Mouse (Mus musculus) embryonic facial prominence, embryonic 15.5 days (tissue): ENCODE measurements at regions not wholly inside any gene's neighbourhood (a gene's known extent, or its start where the extent isn't known, plus 50 kb on each side); places are given as distances from the start of the nearest gene placed in this dataset.

Source experiments
- ATAC-seq: fragments of 200-750 bp; cut with Nextera tagmentation; 2 replicates; pipeline ENCODE4 v1.8.0; 2017; ENCODE audit warnings: low read depth, moderate TSS enrichment; ENCODE audit not compliant: insufficient number of reproducible peaks, low FRiP score, low TSS enrichment
- H3K27ac ChIP-seq: fragments of 300-500 bp; sonication (generic); replicated peaks from 2 replicates; pipeline ENCODE4 v1.5.1; 2015; ENCODE audit warnings: mild to moderate bottlenecking, inconsistent platforms
- H3K27me3 ChIP-seq: fragments of 300-500 bp; sonication (generic); 2 replicates; pipeline ENCODE4 v1.6.1; 2015; ENCODE audit warnings: inconsistent platforms
- H3K36me3 ChIP-seq: fragments of 300-500 bp; sonication (generic); 2 replicates; pipeline ENCODE4 v1.6.1; 2015; ENCODE audit warnings: mild to moderate bottlenecking, inconsistent platforms
- H3K4me1 ChIP-seq: fragments of 300-500 bp; sonication (generic); 2 replicates; pipeline ENCODE4 v1.6.1; 2015; ENCODE audit warnings: inconsistent platforms
- H3K4me2 ChIP-seq: fragments of 300-500 bp; sonication (generic); replicated peaks from 2 replicates; pipeline ENCODE4 v1.6.1; 2015; ENCODE audit warnings: mild to moderate bottlenecking, inconsistent platforms
- H3K4me3 ChIP-seq: fragments of 300-500 bp; sonication (generic); replicated peaks from 2 replicates; pipeline ENCODE4 v1.5.1; 2015; ENCODE audit warnings: mild to moderate bottlenecking, inconsistent platforms
- H3K9ac ChIP-seq: fragments of 300-500 bp; sonication (generic); 2 replicates; pipeline ENCODE4 v1.6.1; 2015; ENCODE audit warnings: inconsistent platforms
- H3K9me3 ChIP-seq: fragments of 300-500 bp; sonication (generic); replicated peaks from 2 replicates; pipeline ENCODE4 v1.6.1; 2016; ENCODE audit warnings: inconsistent platforms
- WGBS: fragments of 180-500 bp; shearing (Covaris S2); methylation state at CpG from one replicate; pipeline ENCODE4 v1.1.7; 2015; 5-methylcytosine and 5-hydroxymethylcytosine counted together

GRCm38 (mm10) chr9:61291646-61292045 lies 80.5 kb upstream of the Tle3 start:
- no peak overlapping the region for H3K4me2 ChIP-seq
- whole genome bisulfite sequencing: 63% methylated on average over 1 of the region's 1 CpGs
- no peak for ATAC-seq
- no peak overlapping the region for H3K9ac ChIP-seq
- no peaks in the 10 kb centered on the region for H3K36me3 ChIP-seq
- H3K4me1 ChIP-seq: peaks cover 11% of the 10 kb centered on the region
- 0 out of 2 replicates have a peak, but pooled peaks cover 5% of the 10 kb centered on the region for H3K9me3 ChIP-seq
- peaks cover 7% of the 10 kb centered on the region; the same call in 1 of the 2 replicates for H3K27me3 ChIP-seq
- no peak overlapping the region for H3K27ac ChIP-seq
- H3K4me3 ChIP-seq: no peak overlapping the region

- Histone ChIP-seq H3K36me3 (no peaks in the 10 kb centered on the region), H3K27ac (no peak overlapping the region), H3K27me3 (peaks cover 7% of the 10 kb centered on the region; the same call in 1 of the 2 replicates), H3K4me3 (no peak overlapping the region), H3K9me3 (0 out of 2 replicates have a peak, but pooled peaks cover 5% of the 10 kb centered on the region), H3K4me1 (peaks cover 18% of the 10 kb centered on the region), H3K4me2 (no peak overlapping the region), H3K9ac (no peak overlapping the region)
- 68% methylated on average over 3 of the region's 3 CpGs for WGBS
- no peak for ATAC-seq
Measured at GRCm38 (mm10) chr9:61292501-61292900, 79.7 kb upstream of the Tle3 start.

GRCm38 (mm10) chr9:61293223-61293985 lies 78.8 kb upstream of the Tle3 start:
- 38% methylated on average over 11 of the region's 11 CpGs for WGBS
- Histone ChIP-seq H3K4me1 (peaks cover 24% of the 10 kb centered on the region), H3K27ac (no peak overlapping the region), H3K27me3 (peaks cover 7% of the 10 kb centered on the region; the same call in 1 of the 2 replicates), H3K9ac (no peak overlapping the region), H3K4me3 (no peak overlapping the region), H3K36me3 (no peaks in the 10 kb centered on the region), H3K9me3 (no peaks in the 10 kb centered on the region), H3K4me2 (no peak overlapping the region)
- ATAC-seq: no peak

GRCm38 (mm10) chr9:61295001-61295400 lies 77.2 kb upstream of the Tle3 start:
- ATAC-seq: no peak
- 83% methylated on average over 5 of the region's 5 CpGs for WGBS
- H3K36me3 ChIP-seq: no peaks in the 10 kb centered on the region
- no peak overlapping the region for H3K27ac ChIP-seq
- no peak overlapping the region for H3K4me2 ChIP-seq
- H3K4me1 ChIP-seq: peaks cover 27% of the 10 kb centered on the region
- H3K4me3 ChIP-seq: no peak overlapping the region
- H3K9ac ChIP-seq: no peak overlapping the region
- H3K9me3 ChIP-seq: no peaks in the 10 kb centered on the region
- H3K27me3 ChIP-seq: peaks cover 7% of the 10 kb centered on the region; the same call in 1 of the 2 replicates

- peaks cover 4% of the 10 kb centered on the region; the same call in 1 of the 2 replicates for H3K27me3 ChIP-seq
- no peak for ATAC-seq
- H3K27ac ChIP-seq: no peak overlapping the region
Measured at GRCm38 (mm10) chr9:61296311-61296947, 75.7 kb upstream of the Tle3 start.

GRCm38 (mm10) chr9:61297385-61297784 lies 74.8 kb upstream of the Tle3 start:
- WGBS: 32% methylated on average over 4 of the region's 4 CpGs
- no peaks in the 10 kb centered on the region for H3K36me3 ChIP-seq
- H3K9me3 ChIP-seq: no peaks in the 10 kb centered on the region
- no peak overlapping the region for H3K4me3 ChIP-seq
- H3K27me3 ChIP-seq: 0 out of 2 replicates have a peak, but pooled peaks cover 3% of the 10 kb centered on the region
- peak; percentile 44 for ATAC-seq
- H3K4me1 ChIP-seq: peaks cover 27% of the 10 kb centered on the region
- H3K4me2 ChIP-seq: no peak overlapping the region
- no peak overlapping the region for H3K9ac ChIP-seq
- no peak overlapping the region for H3K27ac ChIP-seq

More at GRCm38 (mm10) chr9:61296311-61296947, 75.7 kb upstream of the Tle3 start:
- Histone ChIP-seq H3K9ac (no peak overlapping the region), H3K9me3 (no peaks in the 10 kb centered on the region), H3K4me1 (peaks cover 27% of the 10 kb centered on the region), H3K4me2 (no peak overlapping the region), H3K36me3 (no peaks in the 10 kb centered on the region), H3K4me3 (no peak overlapping the region)
- WGBS: 92% methylated on average over 9 of the region's 9 CpGs

- Histone ChIP-seq H3K9ac (no peak overlapping the region), H3K27me3 (0 out of 2 replicates have a peak, but pooled peaks cover 3% of the 10 kb centered on the region), H3K4me1 (peaks cover 18% of the 10 kb centered on the region), H3K4me3 (no peak overlapping the region), H3K9me3 (no peaks in the 10 kb centered on the region), H3K4me2 (no peak overlapping the region), H3K36me3 (no peaks in the 10 kb centered on the region), H3K27ac (no peak overlapping the region)
- no peak for ATAC-seq
- WGBS: 64% methylated on average over 8 of the region's 8 CpGs
Measured at GRCm38 (mm10) chr9:61299873-61300560, 72.1 kb upstream of the Tle3 start.

- Histone ChIP-seq H3K27ac (no peak overlapping the region), H3K9ac (no peak overlapping the region), H3K4me1 (peaks cover 18% of the 10 kb centered on the region), H3K27me3 (0 out of 2 replicates have a peak, but pooled peaks cover 3% of the 10 kb centered on the region), H3K36me3 (no peaks in the 10 kb centered on the region), H3K4me3 (no peak overlapping the region), H3K4me2 (no peak overlapping the region), H3K9me3 (no peaks in the 10 kb centered on the region)
- ATAC-seq: no peak
- WGBS: 81% methylated on average over 8 of the region's 8 CpGs
Measured at GRCm38 (mm10) chr9:61301070-61301469, 71.1 kb upstream of the Tle3 start.

GRCm38 (mm10) chr9:61302724-61303123 lies 69.4 kb upstream of the Tle3 start:
- WGBS: 26% methylated on average over 5 of the region's 5 CpGs
- Histone ChIP-seq H3K4me1 (peaks cover 7% of the 10 kb centered on the region; the same call in 1 of the 2 replicates), H3K9ac (no peak overlapping the region), H3K36me3 (no peaks in the 10 kb centered on the region), H3K27ac (no peak overlapping the region), H3K27me3 (0 out of 2 replicates have a peak, but pooled peaks cover 3% of the 10 kb centered on the region), H3K4me3 (no peak overlapping the region), H3K9me3 (no peaks in the 10 kb centered on the region), H3K4me2 (no peak overlapping the region)
- no peak for ATAC-seq

- no peak overlapping the region for H3K4me2 ChIP-seq
- 81% methylated on average over 9 of the region's 9 CpGs for WGBS
- H3K4me3 ChIP-seq: no peak overlapping the region
- 0 out of 2 replicates have a peak, but pooled peaks cover 3% of the 10 kb centered on the region for H3K27me3 ChIP-seq
- no peak overlapping the region for H3K27ac ChIP-seq
- no peaks in the 10 kb centered on the region for H3K36me3 ChIP-seq
- no peak overlapping the region for H3K9ac ChIP-seq
- no peak for ATAC-seq
- H3K9me3 ChIP-seq: no peaks in the 10 kb centered on the region
- no peaks in the 10 kb centered on the region for H3K4me1 ChIP-seq
Measured at GRCm38 (mm10) chr9:61306306-61306705, 65.9 kb upstream of the Tle3 start.

GRCm38 (mm10) chr9:61309096-61309495 lies 63.1 kb upstream of the Tle3 start:
- Histone ChIP-seq H3K9me3 (no peaks in the 10 kb centered on the region), H3K27ac (no peak overlapping the region), H3K36me3 (no peaks in the 10 kb centered on the region), H3K9ac (no peak overlapping the region), H3K4me1 (peaks cover 4% of the 10 kb centered on the region; the same call in 1 of the 2 replicates), H3K4me2 (no peak overlapping the region), H3K27me3 (peaks cover 20% of the 10 kb centered on the region), H3K4me3 (no peak overlapping the region)
- WGBS: 46% methylated on average over 3 of the region's 3 CpGs
- no peak for ATAC-seq
